Mouse (Mus musculus) testis, postnatal 10 days (tissue): ENCODE results near the gene Rab12.
A peak's percentile ranks its signal among the peaks of the same experiment; 100 is the strongest.
"Not testable (repeated sequence)": the region's sequence is repeated elsewhere in the genome, so short reads cannot be mapped to it uniquely, and the experiment has no call there.

Experiments
- DNase-seq: peaks from one replicate; pipeline ENCODE4 v3.0.0; 2021; ENCODE audit warnings: low spot score

Gene Rab12

DNA sequence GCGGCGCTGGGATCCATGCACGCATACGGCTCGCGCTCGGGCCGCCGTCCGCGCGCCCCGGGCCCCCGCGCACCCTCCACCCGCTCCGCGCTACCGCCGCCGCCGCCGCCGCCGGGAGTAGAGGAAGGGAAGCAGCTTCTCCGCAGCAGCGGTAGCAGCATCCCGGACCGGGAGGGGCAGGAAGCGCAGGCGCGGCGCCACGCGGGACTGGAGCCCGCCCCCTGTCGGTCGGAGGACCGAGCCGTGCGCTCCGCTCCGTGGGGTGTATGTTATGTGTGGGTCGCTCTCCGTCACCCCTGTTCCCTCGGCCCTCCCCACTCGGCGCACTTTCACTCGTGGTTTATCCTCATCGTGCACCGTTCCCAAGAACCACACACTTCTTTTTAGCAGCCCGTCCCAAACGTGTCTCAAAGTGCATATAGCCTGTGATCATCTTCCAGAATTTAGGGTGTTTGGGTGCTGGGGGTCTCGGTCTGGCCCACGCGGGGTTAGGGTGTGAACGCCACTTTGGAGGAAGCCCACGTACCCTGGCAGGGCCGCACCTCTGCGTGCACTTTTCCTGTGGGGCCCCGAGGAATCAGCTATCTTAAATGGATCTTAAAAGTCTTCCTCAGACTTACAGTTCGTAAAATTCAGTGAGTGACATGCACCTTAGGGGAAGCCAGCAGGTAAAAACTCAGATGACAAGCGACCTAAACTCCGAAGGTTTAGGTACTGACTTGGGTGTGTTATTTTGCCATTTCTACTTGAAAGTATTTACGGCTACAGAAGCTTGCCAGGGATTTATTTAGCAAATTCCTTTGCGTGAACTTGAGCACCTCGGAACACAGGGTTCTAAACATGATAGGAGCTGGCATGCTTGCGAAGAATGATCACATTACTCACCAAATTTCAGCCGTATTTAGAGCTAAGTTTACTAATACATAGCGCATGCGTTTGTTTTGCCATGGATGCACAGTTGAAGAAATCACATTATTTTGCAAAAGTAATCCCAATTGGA lies at the start of gene Rab12:
Gene Rab12, minus strand, starts transcription at position 176 of the 1,000 bp plus-strand sequence.
- peak; percentile 95 for DNase-seq

DNA sequence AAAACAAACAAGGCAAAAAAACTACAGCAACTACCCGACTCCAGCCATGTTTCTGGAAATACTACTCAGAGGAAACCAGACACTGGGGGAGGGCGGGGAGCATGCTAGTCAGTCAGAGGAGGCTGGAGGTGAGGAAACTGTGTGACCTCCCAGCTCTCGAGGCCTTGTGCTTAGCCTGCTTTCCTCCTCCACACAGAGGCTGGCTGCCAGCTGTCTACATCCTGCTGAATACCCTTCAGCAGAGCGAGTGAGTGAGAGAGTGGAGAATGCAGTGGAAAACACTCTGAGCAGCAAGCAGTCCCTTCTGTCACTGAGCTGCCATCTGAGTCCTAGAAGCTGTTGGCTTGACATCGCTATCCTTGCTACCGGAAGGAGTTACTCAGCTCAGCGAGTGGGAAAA lies 44.7 kb upstream of the Rab12 start:
- DNase-seq, result peak; percentile 49

DNA sequence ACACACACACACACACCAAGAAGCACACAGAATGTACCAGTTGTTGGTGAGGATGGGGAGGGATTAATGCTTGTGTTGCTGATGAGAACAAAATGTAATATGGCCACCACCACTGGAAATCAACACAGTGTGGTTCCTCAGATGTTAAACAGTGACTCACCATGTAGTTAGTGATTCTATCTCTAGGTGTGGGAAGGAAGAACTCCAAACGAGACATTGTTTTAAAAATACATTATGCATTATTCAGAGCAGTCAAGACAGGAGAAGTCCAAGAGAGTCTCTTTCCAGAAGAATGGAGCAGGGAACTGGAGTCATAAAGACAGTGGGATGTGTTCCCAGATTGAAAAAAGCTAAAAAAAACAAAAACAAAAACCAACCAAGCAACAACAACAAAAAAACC lies 44.0 kb upstream of the Rab12 start:
- no peak for DNase-seq

DNA sequence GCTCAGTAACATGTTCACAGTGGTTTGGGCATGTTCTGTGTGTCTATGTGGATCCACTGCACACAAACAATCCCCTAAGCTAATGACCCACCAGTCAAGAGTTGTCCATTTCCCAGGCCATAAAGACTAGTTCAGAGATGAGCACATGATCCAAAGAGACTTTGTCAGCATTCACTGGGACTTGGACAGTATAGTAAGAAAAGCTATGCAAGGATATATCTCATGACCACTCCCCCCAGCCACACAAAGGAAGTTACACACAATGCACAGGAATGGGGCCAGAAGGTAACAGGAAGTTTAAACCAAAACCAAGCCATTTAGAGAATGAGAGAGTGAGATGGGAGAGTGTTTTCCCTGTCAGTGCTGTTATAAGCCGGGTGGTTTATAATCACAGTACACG lies 41.9 kb upstream of the Rab12 start:
- no peak for DNase-seq

DNA sequence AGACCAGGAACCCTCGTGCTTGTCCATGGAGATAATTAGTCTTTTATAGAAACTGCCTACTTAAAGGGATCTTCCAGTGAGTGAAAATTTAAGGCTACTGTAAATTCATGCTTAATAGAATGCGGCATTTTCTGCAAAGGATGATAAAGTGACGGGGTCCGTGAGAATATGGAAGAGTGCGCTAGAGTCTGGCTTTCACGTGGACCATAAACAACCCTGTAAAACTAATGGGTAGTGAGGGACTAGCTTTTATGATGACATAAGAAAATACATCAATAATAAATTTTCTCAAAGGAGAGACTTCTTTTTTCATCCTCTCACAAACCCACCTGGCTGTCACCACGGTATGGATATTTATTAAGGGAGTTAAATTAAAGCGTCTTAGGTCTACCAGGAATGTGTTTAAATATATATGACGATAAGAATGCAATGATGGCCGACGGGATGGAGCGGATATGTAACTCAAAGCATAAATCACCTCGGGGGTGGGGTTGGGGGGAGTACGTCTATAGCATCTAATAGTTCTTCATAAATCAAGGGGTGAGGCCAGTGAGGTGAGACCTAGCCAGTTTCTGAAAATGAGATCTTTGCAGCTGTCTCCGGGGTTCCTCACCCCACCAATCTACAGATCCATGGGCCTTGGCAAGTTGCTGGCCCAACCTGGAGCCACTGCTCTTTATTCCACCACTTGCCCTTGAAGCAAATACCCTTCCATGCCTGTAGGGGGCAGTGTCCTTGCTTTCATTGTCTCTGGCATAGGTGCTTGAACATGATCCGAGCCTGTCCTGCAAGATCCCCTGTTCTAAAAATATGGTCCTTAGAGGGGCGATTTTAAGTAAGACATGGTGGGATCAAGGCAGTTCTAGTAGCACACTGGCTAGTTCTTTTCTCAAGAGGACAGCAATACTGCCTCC lies 39.1 kb upstream of the Rab12 start:
- no peak for DNase-seq

DNA sequence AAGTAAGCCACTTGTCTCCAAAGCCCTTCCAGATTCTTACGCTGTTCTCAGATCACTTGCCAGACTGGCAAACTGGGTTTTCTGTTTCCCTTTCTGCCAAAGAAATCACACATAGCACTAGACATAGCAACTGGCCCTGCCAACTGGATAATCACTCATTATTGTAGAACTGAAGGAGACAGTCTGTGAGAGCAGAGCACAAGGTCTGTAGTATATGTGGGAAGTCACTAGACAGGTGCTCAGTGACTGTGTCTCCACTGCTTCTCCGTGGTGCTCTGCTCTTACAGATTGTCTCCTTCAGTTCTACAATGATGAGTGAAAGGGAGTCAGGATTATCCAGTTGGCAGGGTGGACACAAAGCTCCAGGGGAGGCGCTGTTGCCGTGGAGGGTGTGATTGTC lies 33.2 kb upstream of the Rab12 start:
- DNase-seq, result no peak

DNA sequence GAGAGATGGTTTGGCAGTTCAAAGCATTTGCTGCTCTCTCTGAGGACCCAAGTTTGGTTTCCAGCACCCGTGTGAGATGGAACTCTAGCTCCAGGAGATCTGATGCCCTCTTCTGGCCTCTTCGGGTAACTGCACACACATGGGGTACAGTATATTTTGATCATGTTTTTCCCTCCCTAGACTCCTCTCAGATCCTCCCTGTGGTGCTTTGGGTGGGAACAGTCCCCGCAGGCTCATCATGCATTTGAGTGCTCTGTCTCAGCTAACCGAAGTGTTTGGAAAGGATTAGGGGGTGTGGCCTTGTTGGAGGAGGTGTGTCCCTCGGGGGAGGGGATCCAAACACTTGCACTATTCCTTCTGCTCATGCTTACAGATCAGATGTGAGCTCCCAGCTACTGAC lies 31.0 kb upstream of the Rab12 start:
- DNase-seq, result no peak

DNA sequence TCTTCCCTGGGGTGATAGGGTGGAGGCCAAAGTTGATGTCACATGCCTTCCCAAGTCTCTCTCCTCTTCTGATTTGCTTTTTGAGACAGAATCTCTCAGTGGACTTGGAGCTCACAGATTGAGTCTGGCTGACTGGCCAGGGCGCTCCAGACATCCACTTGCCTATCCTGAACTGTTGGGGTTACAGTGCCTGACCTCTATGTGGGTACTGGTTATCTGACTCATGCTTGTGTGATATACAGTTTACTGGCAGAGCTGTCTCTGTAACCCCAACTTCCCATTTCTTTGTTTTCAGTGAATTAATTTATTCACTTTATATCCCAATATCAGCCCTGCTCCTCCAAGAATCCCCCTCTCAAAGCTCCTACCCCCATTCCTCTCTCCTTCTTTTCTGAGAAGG lies 12.8 kb upstream of the Rab12 start:
- no peak for DNase-seq

DNA sequence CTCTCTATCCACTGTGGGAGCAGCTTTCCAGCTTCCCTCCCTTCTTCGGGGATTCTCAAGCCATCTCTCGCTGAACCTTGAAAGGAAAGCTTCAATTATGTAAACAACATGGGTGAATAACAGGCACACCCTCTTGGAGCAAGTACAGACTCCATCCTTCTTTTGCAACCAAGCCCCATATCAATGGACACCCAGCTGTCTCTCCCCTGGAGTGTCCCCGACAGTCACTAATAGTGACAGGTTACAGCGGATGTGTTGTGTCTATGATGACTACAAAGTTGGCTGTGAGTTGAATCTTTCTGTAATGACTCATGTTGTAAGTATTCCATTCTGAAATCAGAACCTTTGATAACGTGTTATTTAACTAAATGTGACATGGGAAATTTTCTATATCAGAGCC lies 3.9 kb upstream of the Rab12 start:
- DNase-seq, result no peak

DNA sequence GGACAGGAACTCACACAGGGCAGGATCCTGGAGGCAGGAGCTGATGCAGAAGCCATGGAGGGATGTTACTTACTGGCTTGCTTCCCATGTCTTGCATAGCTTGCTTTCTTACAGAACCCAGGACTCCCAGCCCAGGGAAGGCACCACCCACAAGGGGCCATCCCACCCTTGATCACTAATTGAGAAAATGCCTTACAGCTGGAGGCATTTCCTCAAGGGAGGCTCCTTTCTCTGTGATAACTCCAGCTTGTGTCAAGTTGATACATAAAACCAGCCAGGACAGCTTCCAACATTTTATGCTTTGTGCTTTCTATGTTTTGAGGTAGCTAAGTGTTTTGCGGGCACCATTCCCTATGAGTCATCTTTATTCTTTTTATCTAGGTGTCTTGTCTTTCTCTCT lies 3.1 kb upstream of the Rab12 start:
- not testable (repeated sequence) for DNase-seq

DNA sequence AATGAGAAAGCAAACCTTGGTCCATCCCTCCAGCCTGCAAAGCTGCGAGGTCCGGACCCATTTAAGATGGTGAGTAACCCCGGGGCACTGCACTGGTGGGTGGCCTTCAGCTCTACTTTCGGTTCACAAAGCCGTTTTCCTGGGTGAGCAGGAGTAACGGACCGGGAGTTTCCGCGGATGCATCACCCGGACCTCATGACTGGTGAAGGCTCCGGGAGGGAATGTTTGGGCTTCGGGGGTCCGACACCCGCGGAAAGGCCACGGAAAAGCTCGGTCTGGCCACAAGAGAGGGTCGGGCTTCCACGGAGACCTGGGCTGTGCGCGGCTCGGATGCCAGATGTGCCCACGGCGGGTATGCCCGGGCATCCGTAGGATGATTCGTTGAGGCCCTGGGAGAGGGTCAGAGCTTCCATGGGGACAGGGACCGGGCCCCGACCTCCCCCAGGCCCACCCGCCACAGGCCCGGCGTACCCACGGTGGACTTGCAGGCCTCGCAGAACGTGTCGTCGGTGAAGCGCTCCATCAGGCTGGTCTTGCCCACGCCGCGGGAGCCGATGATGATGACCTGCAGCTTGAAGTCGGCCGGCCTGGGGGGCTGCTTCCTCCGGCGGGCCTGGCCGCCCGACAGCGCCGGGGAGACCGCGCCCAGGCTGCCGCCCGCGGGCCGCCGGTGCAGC lies 514 bp downstream of the Rab12 start:
- DNase-seq, result peak; percentile 59

DNA sequence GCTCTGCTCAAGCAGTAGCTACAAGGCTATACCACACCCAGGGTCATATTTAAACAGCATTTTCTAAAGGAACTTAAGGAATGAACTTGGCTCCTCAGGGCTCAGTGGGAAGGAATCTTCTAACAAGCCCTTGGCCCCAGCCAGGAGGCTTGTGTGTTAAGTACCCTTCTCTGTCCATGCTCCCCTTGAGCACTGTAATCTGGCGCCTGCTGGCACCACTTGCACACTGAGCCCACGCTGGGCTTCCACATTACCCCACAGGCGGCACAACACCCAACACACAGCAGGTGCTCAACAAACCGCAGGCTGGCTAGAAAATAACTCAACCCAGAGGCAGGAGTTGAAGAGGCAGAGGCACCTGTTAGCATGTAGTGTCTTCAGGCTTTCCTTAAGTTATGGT lies 2.6 kb downstream of the Rab12 start:
- DNase-seq, result no peak

DNA sequence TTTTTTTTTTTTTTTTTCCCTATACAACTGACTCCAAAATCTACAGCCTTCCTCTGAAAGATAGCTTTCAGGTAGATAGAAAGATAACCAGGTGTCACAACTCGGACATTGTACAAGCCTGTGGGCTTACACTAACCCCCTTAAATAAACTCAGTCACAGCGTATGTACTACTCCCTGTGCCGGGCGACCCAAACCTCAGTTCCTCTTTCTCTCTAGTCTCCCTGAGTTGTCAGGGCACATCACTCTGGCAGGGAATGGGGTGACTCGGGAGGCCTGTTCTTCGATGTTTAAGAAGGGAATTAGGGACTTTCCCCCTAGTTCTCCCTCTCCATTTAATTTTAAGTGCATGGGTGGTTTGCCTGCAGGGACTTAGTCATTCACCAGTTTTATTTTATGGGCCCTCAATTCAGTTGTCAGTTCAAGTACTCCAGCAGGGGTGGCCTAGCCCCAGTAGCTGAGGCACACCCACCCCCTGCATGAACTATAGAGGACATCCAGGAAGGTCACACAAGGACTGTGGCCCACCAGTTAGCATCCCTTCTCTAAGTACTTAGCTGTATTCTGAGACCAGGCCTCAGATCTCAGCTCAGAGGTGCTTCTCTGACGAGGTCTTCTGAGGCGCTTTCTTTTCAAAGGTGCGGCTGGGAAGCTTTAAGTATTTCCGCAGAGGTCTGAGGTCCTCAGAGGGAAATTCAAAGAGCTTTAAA lies 5.1 kb downstream of the Rab12 start:
- DNase-seq, result no peak

DNA sequence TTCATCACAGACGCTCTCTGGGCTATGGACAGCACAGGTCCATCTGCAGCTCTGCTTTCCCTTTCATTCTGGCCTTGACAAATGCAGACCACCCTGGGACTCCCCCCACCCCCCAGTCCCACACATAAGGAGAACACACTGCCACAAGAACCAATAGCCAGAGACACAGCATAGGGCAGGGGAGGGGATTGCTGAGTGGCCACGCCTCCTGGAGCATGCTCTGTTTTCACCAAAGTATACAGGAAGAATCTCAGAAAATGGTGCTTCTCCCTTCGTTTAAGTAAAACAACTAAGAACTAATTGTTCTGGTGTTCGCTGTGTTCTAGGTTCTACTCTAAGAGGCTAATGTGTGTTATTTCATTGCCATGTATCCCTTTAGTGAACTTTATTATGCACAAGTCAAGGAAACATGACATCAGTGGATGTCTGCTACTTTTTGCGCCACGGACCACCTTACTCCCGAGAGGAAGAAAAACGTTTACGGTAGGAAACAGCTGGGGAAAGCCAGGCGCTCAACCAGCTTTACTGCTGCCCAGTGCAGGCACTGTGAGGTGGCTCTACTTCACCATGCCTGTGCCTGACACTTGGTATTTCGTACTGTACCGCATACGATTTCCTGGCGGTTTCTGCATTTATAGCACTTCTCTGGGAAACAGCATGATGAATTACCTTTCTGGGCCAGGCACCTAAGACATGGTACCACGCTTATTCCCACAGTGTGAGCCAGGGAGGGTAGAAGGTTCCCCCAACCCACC lies 7.2 kb downstream of the Rab12 start:
- no peak for DNase-seq

DNA sequence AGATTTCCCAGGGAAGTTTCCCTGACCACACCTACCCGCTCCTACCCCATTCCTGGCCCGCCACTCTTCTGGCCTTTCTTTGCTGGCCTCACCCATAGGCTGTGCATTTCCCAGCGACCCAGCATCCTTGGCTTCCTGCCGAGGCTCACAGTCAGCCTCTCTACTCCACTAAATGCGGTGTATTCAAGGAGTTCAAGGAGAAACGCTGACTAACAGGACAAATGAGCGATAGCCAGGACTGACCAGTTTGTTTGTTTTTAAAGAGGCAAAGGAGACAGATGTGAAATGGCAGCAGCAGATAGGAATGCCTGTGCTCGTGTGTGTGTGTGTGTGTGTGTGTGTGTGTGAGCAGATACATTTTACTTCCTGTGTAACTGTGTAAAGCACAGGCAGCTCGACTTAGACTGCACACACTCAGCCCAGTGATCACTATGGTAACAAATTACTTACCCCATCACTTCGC lies 9.3 kb downstream of the Rab12 start:
- DNase-seq, result peak; percentile 74

DNA sequence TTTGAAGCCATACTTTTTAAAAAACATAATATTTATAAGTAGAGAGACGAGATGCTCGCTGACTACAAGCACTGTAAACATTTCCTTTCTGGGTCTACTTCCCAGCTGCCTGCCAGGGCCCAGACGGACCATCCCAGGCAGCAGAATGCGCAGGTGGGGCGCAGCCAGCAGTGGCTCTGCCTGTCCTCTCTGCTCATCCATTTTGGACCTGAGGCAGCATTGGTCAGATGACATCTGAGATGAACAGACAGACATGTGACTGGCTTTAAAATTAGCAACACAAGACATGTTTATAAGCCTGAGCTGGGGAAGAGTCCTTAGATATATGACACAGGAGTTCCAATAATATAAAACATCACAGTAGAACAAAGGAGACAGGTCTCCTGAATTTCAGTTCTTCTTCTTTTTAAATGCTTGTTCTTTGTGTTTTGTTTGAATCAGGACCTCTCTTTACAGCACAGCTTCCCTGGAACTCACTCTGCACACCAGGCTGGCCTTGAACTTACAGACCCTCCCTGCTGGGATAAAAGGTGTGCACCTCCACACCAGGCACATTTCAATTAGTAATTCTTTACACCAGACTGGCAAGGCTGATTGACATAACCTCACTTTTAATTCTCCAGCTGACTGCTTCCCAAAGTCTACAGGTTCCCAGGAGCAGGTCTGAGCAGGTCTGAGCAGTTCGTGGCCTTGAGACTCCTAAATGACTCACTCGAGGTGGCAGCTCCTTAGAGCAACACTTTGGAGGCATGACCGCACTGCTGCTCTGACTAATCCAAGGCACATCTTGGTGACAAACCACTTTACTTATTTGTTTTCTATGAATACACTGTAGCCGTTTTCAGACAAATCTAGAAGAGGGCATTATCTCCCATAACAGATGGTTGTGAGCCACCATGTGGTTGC lies 12.2 kb downstream of the Rab12 start:
- DNase-seq, result no peak

DNA sequence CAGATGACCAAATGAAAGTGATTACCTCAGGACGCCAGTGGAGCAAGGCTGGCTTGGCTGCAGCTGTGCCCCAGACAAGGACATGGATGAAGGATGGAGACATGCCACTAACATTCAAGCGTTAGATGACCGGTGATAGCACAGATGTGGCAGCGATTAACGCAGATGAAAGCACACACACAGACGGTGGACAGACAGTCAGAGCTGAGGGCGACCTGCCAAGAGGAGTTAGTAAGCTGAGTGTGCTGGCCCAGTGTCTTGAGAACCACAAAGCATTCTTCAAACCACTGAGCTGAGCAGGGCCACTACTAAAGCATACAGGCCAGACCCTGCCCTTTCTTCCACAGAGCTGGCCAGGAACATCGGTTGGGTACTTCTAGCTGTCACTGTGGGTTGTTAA lies 14.6 kb downstream of the Rab12 start:
- DNase-seq, result peak; percentile 61

DNA sequence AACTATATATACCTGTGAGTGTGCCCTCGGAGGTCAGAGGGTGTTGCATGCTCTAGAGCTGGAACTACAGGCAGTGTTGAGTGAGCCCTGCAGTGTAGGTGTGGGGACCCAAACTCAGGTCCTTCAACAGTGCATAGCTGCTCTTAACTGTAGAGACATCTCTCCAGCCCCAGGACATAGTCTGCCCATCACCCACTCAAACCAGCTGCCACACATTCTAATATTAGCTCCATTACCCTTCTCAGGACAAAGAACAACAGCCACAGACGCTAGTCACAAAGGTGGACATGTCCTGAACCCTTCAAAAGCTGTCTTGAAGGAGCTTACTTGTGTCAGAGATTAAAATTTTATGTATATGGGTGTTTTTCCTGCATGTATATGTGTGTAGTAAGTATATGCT lies 15.3 kb downstream of the Rab12 start:
- no peak for DNase-seq

DNA sequence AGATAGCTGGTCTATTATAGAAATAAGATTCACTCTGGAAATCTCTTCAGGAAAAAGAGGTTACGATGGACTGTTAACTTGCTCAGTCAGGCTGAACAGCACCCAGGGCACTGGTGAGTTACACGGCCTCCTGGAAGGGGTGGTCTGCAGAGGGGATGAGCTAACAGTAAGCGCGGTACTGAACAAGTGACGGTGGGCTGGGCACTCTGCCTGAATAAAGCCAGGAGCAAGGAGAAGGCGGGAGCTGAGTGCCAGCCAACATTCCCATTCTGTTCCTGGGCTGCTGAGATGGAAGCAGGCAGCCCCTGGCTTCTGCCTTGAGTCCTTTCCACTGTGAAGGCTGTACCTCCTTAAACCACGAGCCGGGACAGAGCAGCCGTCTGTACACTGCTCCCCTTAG lies 16.1 kb downstream of the Rab12 start:
- DNase-seq, result no peak

DNA sequence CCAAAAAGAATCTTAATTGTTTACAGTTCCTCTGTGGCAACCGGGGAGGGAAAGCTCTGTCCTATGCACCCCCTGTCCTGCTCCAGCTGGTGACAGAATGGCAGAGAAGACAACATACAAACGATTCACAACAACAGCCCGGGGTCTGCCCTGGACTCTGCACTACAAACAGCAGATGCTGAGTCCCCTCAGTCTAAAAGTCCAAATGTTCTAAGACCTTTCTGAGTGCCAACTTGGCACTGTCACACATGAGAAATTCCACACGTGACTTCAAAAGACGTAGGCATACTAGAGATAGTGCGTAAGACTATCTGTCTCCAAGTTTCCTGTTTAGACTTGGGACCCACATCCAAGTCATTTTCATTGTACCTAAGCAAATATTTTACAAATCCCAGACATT lies 16.7 kb downstream of the Rab12 start:
- no peak for DNase-seq
